Mouse (Mus musculus) spleen, adult 2 months (tissue): ENCODE measurements around the gene Igf2bp3. TPM values are rescaled to one million over a fixed set of nuclear protein-coding genes. Genes with fewer than 3 reads are reported as not detected.

Experiments
- DNase-seq, 2 experiments: peaks; one replicate each; pipeline versions ENCODE4 v3.0.0 to v3.0.0-alpha.2; 2012 to 2021; ENCODE audit warnings: low spot score in 2 of 2, low read depth in 1 of 2
- H3K27ac ChIP-seq: fragments of 200-500 bp; 2 replicates; pipeline ENCODE4 v1.5.1; 2012; ENCODE audit warnings: low read length, inconsistent platforms; ENCODE audit not compliant: insufficient read depth
- H3K27me3 ChIP-seq: fragments of 200-500 bp; 2 replicates; pipeline ENCODE4 v1.6.1; 2012; ENCODE audit warnings: mild to moderate bottlenecking, moderate library complexity, low read length, inconsistent platforms; ENCODE audit not compliant: control insufficient read depth, insufficient read depth
- H3K36me3 ChIP-seq: fragments of 200-500 bp; 2 replicates; pipeline ENCODE4 v1.6.1; 2012; ENCODE audit warnings: mild to moderate bottlenecking, low read length, inconsistent platforms; ENCODE audit not compliant: control insufficient read depth, insufficient read depth
- H3K4me1 ChIP-seq: fragments of 200-500 bp; 2 replicates; pipeline ENCODE4 v1.6.1; 2011; ENCODE audit warnings: inconsistent platforms; ENCODE audit not compliant: control insufficient read depth, insufficient read depth, insufficient read length
- H3K4me3 ChIP-seq: fragments of 200-500 bp; 2 replicates; pipeline ENCODE4 v1.5.1; 2011; ENCODE audit warnings: mild to moderate bottlenecking, inconsistent platforms; ENCODE audit not compliant: insufficient read depth, insufficient read length; ENCODE audit errors: extremely low read depth
- CTCF ChIP-seq: fragments of 200-500 bp; IDR thresholded peaks from 2 replicates; pipeline ENCODE4 v1.5.1; 2011; ENCODE audit warnings: mild to moderate bottlenecking, inconsistent platforms; ENCODE audit not compliant: insufficient read depth, insufficient read length, insufficient replicate concordance; ENCODE audit errors: extremely low read depth
- POLR2A ChIP-seq: fragments of 200-500 bp; IDR thresholded peaks from 2 replicates; pipeline ENCODE4 v1.6.1; 2011; ENCODE audit warnings: low read depth, low read length, inconsistent platforms
- WGBS: fragments of 180-500 bp; shearing (Covaris S2); methylation state at CpG from one replicate; pipeline ENCODE4 v1.1.7; 2018; 5-methylcytosine and 5-hydroxymethylcytosine counted together
- polyA plus RNA-seq: library from polyadenylated mRNA; depleted of rRNA; stranded (reverse); fragments of >200 nt; gene quantifications from 2 replicates; pipeline ENCODE4 v1.2.3, GENCODE M21; 2012

Igf2bp3 gene
- polyA plus RNA-seq, 1 experiment: 0.08 TPM

- no peak for DNase-seq
- WGBS: 93% methylated on average over 9 of the region's 9 CpGs
- Histone ChIP-seq H3K4me1 (no peaks in the 10 kb centered on the region), H3K27ac (no peak overlapping the region), H3K36me3 (no peaks in the 10 kb centered on the region), H3K4me3 (no peak overlapping the region), H3K27me3 (no peaks in the 10 kb centered on the region)
- TF ChIP-seq POLR2A: no peak
- TF ChIP-seq CTCF: no peak
These were observed 158.7 kb downstream of the Igf2bp3 start for GRCm38 (mm10) chr6:49056009-49056408.

GRCm38 (mm10) chr6:49055256-49055733 is 159.5 kb downstream of the Igf2bp3 start:
- Histone ChIP-seq H3K4me3 (no peak overlapping the region), H3K4me1 (no peaks in the 10 kb centered on the region), H3K36me3 (no peaks in the 10 kb centered on the region), H3K27me3 (no peaks in the 10 kb centered on the region), H3K27ac (no peak overlapping the region)
- no peak for DNase-seq
- WGBS: 91% methylated on average over 7 of the region's 7 CpGs
- TF ChIP-seq POLR2A (no peak), CTCF (no peak)

GRCm38 (mm10) chr6:49052191-49052590 is 162.6 kb downstream of the Igf2bp3 start:
- 18% methylated on average over 5 of the region's 5 CpGs for WGBS
- no peak overlapping the region for H3K27ac ChIP-seq

GRCm38 (mm10) chr6:49050677-49051410 is 163.9 kb downstream of the Igf2bp3 start:
- no peak overlapping the region for H3K4me3 ChIP-seq
- H3K36me3 ChIP-seq: no peaks in the 10 kb centered on the region
- 41% methylated on average over 11 of the region's 11 CpGs for WGBS
- TF ChIP-seq CTCF (no peak), POLR2A (no peak)
- H3K27me3 ChIP-seq: no peaks in the 10 kb centered on the region
- H3K27ac ChIP-seq: no peak overlapping the region
- DNase-seq: no peak
- no peaks in the 10 kb centered on the region for H3K4me1 ChIP-seq

More at GRCm38 (mm10) chr6:49052191-49052590, 162.6 kb downstream of the Igf2bp3 start:
- TF ChIP-seq CTCF (no peak), POLR2A (no peak)
- no peak overlapping the region for H3K4me3 ChIP-seq
- H3K4me1 ChIP-seq: no peaks in the 10 kb centered on the region
- no peaks in the 10 kb centered on the region for H3K27me3 ChIP-seq
- H3K36me3 ChIP-seq: no peaks in the 10 kb centered on the region
- DNase-seq: no peak

GRCm38 (mm10) chr6:49048395-49048794 is 166.4 kb downstream of the Igf2bp3 start:
- Histone ChIP-seq H3K36me3 (no peaks in the 10 kb centered on the region), H3K4me3 (no peak overlapping the region), H3K27me3 (no peaks in the 10 kb centered on the region), H3K4me1 (no peaks in the 10 kb centered on the region), H3K27ac (no peak overlapping the region)
- WGBS: 86% methylated on average over 10 of the region's 10 CpGs
- no peak for DNase-seq
- TF ChIP-seq CTCF: no peak
- no peak for TF ChIP-seq POLR2A

GRCm38 (mm10) chr6:49047848-49048247 is 166.9 kb downstream of the Igf2bp3 start:
- H3K27ac ChIP-seq: no peak overlapping the region
- H3K36me3 ChIP-seq: no peaks in the 10 kb centered on the region
- no peak for DNase-seq
- no peaks in the 10 kb centered on the region for H3K27me3 ChIP-seq
- H3K4me3 ChIP-seq: no peak overlapping the region
- no peaks in the 10 kb centered on the region for H3K4me1 ChIP-seq
- TF ChIP-seq CTCF (no peak), POLR2A (no peak)
- 76% methylated on average over 10 of the region's 10 CpGs for WGBS

GRCm38 (mm10) chr6:49046976-49047375 is 167.8 kb downstream of the Igf2bp3 start:
- 83% methylated on average over 8 of the region's 8 CpGs for WGBS
- DNase-seq: no peak
- no peak overlapping the region for H3K27ac ChIP-seq
- H3K27me3 ChIP-seq: no peaks in the 10 kb centered on the region
- TF ChIP-seq POLR2A (no peak), CTCF (no peak)
- H3K36me3 ChIP-seq: no peaks in the 10 kb centered on the region
- H3K4me1 ChIP-seq: no peaks in the 10 kb centered on the region
- no peak overlapping the region for H3K4me3 ChIP-seq
